Mouse (Mus musculus): ENCODE results near the gene Serhl.
A peak's percentile ranks its signal among the peaks of the same experiment; 100 is the strongest.

Gene Serhl

DNA sequence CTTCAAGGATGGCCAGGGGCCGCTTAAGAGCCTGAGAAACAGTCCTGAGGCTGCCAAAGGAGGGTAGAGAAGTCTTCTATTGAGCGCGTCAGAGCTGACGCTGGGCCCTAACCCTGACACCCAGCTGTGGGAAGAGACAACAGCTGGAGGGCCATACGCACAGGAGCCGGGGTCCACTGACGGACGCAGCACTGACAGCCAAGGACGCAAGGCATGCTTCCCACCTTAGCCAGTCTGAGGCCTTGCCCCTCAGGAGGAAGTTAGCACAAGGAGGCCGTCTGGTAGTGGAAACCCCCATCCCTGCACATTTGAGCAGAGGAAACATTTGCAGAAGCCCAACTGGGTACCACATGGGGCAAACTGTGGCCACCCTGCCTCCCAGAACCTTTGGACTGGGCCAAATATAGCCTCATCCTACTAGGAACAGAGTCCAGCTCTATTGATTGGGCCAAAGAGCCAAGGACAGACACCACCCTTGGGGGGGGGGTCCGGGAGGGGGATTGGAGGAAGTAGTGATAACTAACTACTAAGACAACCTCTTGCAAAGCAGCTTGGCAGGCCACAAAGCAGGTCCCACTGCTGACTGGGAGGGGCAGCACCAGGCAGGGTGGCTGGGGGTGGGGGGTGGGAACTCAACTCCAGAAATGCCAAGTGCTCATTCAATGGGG lies 73.6 kb downstream of the Serhl start:
- DNase-seq (ENCODE audit: low spot score): no peak

DNA sequence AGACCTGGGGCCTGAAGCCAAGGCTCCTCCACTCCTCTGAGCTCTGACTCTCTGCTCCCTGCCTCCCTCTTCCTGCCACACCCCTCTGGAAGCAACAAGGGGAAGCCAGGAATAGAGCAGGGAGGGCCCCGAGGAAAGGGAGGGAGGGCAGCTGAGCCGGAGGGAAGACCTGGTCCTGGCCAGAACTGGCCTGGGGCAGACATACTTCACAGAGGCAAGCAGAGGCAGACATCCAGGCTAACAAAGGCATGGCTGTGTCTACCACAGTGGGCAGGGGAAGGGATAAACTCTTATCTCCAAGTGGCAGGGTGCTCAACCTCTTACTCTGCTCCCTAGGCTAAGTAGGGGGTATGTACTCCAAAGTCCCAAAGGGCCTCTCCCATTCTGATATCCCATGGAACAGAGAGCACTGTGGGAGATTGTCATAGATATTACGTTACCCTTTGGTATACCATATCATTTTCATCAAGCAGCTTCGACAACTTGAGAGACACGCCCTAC lies 75.7 kb downstream of the Serhl start:
- peak; percentile 84 for DNase-seq (ENCODE audit: low spot score)

GRCm38 (mm10) chr15:83165526-83166315 lies 76.4 kb downstream of the Serhl start:
- no peak for DNase-seq (ENCODE audit: low spot score)

Measured in lung, postnatal 25 days (tissue).